Mouse (Mus musculus) embryonic fibroblast, embryonic 13.5 days (primary cell): ENCODE results near the gene Stxbp1. TPM values are rescaled to one million over a fixed set of nuclear protein-coding genes. Genes with fewer than 3 reads are reported as not detected.
A peak's percentile ranks its signal among the peaks of the same experiment; 100 is the strongest.

Source experiments
- H3K27ac ChIP-seq: 2 replicates; pipeline ENCODE4 v1.5.1; 2012; ENCODE audit warnings: low read length, control low read depth, inconsistent platforms; ENCODE audit not compliant: insufficient read depth
- H3K4me1 ChIP-seq: 2 replicates; pipeline ENCODE4 v1.6.1; 2011; ENCODE audit warnings: low read length; ENCODE audit not compliant: control insufficient read depth, insufficient read depth
- H3K4me3 ChIP-seq: 2 replicates; pipeline ENCODE4 v1.5.1; 2011; ENCODE audit warnings: mild to moderate bottlenecking, control low read depth, low read length; ENCODE audit not compliant: insufficient read depth
- CTCF ChIP-seq: IDR thresholded peaks from 2 replicates; pipeline ENCODE4 v1.5.1; 2011; ENCODE audit warnings: mild to moderate bottlenecking, control low read depth, low read length, moderate library complexity, borderline replicate concordance; ENCODE audit not compliant: insufficient read depth
- POLR2A ChIP-seq: IDR thresholded peaks from 2 replicates; pipeline ENCODE4 v1.6.1; 2011; ENCODE audit warnings: low read depth, mild to moderate bottlenecking, control low read depth, low read length, moderate library complexity
- polyA plus RNA-seq: library from polyadenylated mRNA; stranded (reverse); fragments of >200 nt; gene quantifications from 2 replicates; pipeline ENCODE4 v1.2.4, GENCODE M21; 2011; ENCODE audit warnings: low read depth; ENCODE audit not compliant: missing spikeins, insufficient read length

Gene Stxbp1
- polyA plus RNA-seq, 1 experiment, result 33.3 TPM

DNA sequence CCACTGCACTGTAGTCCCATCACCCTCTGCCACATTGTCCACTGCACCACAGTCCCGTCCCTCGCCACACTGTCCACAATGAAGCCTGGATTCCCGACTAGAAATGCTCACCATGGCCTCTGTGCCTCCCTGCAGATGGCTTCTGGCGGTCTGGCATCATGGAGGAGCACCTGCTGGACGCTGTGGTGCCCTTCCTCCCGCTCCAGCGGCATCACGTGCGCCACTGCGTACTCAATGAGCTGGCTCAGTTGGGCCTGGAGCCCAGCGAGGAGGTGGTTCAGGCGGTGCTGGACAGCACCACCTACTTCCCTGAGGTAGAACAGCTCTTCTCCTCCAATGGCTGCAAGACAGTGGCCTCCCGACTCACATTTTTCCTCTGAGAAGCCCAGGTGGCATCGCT is 85.7 kb downstream of the Stxbp1 start:
- H3K4me1 ChIP-seq, result no peaks in the 10 kb centered on the region
- no peak overlapping the region for H3K27ac ChIP-seq
- H3K4me3 ChIP-seq, result no peak overlapping the region
- TF ChIP-seq CTCF (no peak), POLR2A (no peak)

DNA sequence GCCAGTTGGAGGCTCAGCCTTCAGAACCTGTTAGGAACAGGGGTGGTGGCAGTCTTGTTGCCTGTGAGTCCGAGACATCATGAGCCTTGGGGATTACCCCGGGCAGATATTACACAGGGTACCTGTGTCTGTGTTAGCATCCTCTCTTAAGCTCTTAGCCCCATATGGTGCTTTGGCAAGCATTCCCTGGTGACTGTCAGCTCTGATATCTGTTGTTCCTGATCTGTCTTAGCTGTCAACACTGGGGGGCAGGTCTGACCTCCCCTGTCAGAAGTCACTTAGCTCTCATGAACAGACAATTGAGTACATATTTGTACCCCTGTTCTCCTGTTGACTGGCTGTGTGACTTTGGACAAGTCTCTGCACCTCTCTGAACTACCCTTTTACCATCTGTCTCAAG is 88.0 kb downstream of the Stxbp1 start:
- Histone ChIP-seq H3K4me3 (no peak overlapping the region), H3K4me1 (no peaks in the 10 kb centered on the region), H3K27ac (no peak overlapping the region)
- TF ChIP-seq POLR2A, result no peak
- TF ChIP-seq CTCF, result no peak

DNA sequence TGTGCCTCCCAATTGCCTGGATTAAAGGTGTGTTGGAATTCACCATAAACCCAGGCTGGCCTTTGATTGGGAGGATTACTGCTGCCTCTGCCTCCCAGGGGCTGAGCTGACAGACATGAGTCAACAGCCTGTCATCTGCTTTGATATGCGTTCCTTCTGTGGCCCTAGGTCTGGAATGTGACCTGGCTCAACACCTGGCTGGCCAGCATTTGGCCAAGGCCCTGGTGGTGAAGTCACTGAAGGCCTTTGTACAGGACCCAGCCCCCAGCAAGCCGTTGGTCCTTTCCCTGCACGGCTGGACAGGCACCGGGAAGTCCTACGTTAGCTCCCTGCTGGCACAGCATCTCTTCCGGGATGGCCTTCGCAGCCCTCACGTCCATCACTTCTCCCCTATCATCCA is 88.5 kb downstream of the Stxbp1 start:
- TF ChIP-seq POLR2A (no peak), CTCF (no peak)
- H3K4me1 ChIP-seq, result no peaks in the 10 kb centered on the region
- H3K27ac ChIP-seq, result no peak overlapping the region
- H3K4me3 ChIP-seq, result no peak overlapping the region

DNA sequence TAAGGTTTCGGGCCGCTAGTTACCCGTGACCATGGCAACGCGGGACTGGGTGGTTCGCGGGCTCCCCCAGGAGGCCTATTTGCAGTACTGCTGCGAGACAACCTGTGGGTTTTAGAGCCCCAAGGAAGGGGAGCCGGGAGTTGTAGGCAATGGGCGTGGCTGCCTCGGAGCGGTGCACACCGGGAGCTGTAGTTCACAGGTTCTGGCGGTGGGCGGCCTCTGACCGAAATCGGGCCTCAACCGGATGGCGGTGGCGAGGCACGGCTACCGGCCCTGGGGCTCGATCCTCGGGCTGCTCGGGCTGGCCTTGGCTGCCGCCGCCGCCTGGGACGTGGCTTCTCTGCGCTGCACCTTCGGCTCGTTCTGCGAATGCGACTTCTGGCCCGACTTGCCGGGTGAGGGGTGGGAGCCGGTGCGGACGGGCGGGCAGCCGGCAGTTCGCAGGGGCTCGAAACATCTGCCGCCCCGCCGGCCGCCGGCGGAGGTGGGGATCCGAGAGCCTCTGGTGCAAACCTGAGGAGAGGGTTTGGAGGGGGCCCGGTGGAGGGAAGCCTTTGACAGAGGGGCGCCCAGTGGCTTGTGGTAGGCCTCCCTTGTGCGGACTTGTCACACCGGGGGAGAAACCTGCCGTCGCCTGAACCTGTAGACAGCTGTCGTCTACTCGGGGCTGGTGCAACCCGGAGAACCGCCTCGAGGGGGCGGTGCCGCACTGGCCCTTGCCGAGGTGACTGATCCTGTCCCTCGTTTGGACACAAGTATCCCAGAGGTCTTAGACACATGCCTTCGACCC is 89.8 kb downstream of the Stxbp1 start, which contains the start of gene Tor2a:
Gene Tor2a (plus strand): TSS at position 179 of the 790 bp plus-strand sequence.
- peak within 1 kb of the TSS; percentile 78 for H3K27ac ChIP-seq
- H3K4me1 ChIP-seq, result no peaks in the 10 kb centered on the region
- TF ChIP-seq CTCF (peak; percentile 86), POLR2A (peak; percentile 75)
- H3K4me3 ChIP-seq, result peak within 1 kb of the TSS; percentile 62

DNA sequence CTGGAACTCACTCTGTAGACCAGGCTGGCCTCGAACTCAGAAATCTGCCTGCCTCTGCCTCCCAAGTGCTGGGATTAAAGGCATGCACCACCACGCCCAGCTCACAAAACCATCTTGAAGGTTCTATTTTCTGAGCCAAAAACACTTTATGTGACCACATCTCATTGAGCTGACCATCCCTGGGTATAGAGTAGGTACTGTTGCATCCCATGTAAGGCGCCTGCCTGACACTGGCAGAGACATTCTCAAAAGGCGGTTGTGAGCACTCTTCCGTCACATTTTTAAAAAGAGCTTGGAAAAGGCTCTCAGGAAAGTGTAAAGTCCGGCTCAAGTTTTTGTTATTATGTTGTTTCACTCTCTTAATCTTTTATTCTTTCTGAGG is 90.4 kb downstream of the Stxbp1 start:
- Histone ChIP-seq H3K27ac (no peak overlapping the region), H3K4me1 (no peaks in the 10 kb centered on the region), H3K4me3 (no peak overlapping the region)
- no peak for TF ChIP-seq POLR2A
- TF ChIP-seq CTCF, result no peak

DNA sequence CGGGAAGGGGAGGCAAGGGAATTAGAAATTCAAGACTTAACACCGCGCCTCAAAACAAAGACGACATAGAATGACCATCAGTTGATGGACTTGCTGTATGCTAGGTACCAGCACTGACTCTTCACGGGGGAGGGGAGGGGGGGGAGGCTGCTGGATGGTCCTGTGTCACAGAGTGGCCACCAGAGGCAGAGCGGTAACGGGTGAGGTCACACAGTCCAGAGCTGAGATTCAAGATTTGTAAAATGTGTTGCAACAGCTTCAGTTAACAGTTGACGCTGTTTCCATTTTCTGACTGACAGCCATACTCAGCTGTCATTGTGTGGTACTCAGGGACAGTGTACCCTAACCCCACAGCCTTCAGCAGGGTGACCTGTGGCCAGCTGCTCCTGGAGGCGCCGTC is 94.9 kb downstream of the Stxbp1 start:
- H3K27ac ChIP-seq, result no peak overlapping the region
- H3K4me3 ChIP-seq, result no peak overlapping the region
- peak; percentile 12; the same call in 1 of the 2 replicates for TF ChIP-seq CTCF
- TF ChIP-seq POLR2A, result no peak
- no peaks in the 10 kb centered on the region for H3K4me1 ChIP-seq

DNA sequence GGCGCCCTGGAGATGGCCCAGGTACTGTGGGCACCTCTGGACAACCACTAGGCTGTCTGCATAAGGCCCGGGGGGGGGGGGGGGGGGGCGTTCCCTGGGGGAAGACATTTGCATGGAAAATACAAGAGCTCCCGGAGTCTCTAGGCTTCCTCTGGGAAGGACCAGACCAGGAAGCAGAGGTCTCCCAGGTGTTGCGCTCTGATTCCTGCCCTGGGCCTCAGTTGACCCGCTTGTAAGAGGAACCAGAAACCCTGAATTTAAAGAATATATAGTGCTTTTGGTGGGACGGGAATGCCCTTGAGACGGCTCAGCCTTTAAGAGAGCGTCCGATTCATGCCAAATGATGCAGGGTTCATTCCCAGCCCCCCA is 95.4 kb downstream of the Stxbp1 start:
- Histone ChIP-seq H3K4me1 (no peaks in the 10 kb centered on the region), H3K27ac (no peak overlapping the region), H3K4me3 (peak overlapping the region; percentile 10; the same call in 1 of the 2 replicates)
- TF ChIP-seq POLR2A (no peak), CTCF (no peak)

DNA sequence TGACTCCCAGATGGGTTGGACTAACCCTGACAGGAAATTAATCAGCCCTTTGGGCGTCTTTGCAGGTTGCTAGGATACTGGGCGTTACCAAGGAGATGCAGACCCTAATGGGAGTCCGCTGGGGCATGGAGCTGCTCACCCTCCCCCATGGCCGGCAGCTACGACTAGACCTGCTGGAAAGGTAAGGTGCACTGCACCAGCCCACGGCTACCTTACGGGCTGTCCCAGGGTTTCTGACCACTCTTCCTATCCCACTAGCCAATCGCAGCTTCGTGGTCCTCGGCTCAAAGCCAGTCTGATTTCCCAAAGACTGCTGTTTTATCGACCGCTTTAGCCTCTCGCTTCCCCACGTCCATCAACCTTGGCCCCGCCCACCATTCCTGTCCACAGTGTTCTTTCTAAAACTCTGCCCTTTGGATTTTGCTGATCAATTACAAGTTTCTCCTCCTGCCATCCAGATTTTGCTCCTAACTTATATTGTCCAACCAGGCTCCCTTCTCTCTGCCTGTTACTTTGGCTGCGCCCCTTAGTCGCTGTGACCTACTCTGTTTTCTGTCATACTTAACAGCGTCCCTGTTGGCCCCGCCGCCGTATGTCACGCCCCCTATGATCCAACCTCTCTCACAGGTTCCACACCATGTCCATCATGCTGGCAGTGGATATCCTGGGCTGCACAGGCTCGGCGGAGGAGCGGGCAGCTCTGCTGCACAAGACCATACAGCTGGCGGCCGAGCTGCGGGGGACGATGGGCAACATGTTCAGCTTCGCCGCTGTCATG is 96.0 kb downstream of the Stxbp1 start:
- no peaks in the 10 kb centered on the region for H3K4me1 ChIP-seq
- TF ChIP-seq POLR2A (peak; percentile 61), CTCF (no peak)
- no peak overlapping the region for H3K27ac ChIP-seq
- peak overlapping the region; percentile 10 for H3K4me3 ChIP-seq

DNA sequence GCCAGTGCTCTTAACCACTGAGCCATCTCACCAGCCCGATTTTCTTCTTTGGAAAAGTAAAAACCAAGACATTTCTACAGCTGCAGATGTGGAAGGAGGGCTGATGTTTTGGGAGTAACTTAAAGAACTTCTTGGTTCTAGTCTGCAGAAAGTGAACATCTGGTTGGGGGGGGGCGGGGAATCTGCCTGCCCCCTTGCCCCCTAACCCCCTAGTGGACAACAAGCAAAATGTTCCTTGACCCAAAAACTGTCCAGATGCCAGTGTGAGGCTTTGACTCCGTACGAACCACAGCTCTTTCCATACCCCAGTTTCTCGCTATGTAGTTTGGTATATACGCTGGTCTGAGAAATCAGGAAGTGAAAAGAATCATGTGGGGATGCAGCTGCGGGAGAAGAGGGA is 96.8 kb downstream of the Stxbp1 start:
- TF ChIP-seq POLR2A (no peak), CTCF (no peak)
- H3K4me1 ChIP-seq, result no peaks in the 10 kb centered on the region

DNA sequence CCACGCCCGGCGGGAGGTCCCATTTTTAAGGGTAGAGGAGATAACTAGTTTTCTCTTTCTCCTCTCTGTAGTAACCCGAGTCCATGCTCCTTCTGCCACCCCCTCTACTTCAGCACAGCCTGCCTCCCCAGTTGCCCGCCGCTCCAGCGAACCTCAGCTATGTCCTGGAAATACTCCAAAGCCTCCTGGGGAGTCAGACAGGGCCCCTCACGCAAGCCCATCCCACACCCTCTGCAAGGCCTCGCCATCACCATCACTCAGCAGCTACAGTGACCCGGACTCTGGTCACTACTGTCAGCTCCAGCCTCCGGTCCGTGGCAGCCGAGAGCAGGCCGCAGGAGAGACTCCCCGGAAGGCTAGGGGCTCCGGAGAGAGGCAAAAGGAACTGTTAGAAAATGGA is 98.0 kb downstream of the Stxbp1 start:
- TF ChIP-seq POLR2A, result no peak
- no peak for TF ChIP-seq CTCF
- Histone ChIP-seq H3K27ac (no peak overlapping the region), H3K4me1 (no peaks in the 10 kb centered on the region), H3K4me3 (no peak overlapping the region)

More for the DNA sequence above, 96.8 kb downstream of the Stxbp1 start:
- no peak overlapping the region for H3K27ac ChIP-seq
- H3K4me3 ChIP-seq, result no peak overlapping the region
